9 mouse cellular contexts compared by ENCODE assay signal in the genomic region with DNA sequence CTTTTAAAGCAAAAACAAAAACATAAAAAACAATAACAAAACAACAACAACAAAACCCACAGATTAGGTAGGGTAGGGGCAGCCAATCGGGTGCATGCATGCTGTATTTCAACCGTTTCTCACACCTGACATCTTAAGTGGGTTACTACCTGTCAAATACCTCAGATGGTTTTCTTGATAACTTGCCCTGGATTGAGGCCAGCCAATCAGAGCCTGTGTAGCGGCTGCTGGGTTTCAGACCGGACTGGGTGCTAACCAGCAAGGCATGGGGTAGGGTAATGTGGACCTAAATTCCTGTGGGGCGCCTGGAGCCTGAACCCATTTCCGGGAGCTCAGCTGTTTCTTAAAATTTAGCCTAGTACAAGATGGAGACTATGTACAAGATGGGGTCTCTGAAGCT. TPM values are rescaled to one million over a fixed set of nuclear protein-coding genes. Genes with fewer than 3 reads are reported as not detected.
DNase-seq lines count a peak whose midpoint lies in the region; ATAC-seq and TF ChIP-seq lines count a peak whose summit lies in the region.
"Had no signal": no experiment of that assay in that cellular context is flagged by ENCODE, and none has a peak within 500 bp of the region (broad histone marks: within the 10 kb centered on the region; RNA-seq: fewer than 3 reads in every experiment).

No protein-coding gene starts in this region.

- DNase-seq in heart, postnatal 14 days = no peak
- no peak for DNase-seq in hindbrain, postnatal 0 days (ENCODE audit: low spot score)
- DNase-seq in lung, postnatal 14 days = peak; percentile 33
- DNase-seq in spleen, postnatal 4 days (ENCODE audit: low spot score in 2 of 2) = no peak

- no peak for ATAC-seq in heart, embryonic 11.5 days (replicated peaks; ENCODE audit: insufficient number of reproducible peaks, low FRiP score, low TSS enrichment)
- no peak for ATAC-seq in hindbrain, postnatal 0 days
- ATAC-seq in activated CD4-positive, CD25-positive, alpha-beta regulatory T cell, adult 4 months = no peak
- ATAC-seq in megakaryocyte, adult 5-6 weeks (ENCODE audit: poor library complexity, severe bottlenecking) = no peak

- TF ChIP-seq POLR2A in ES-Bruce4 (IDR thresholded peaks at IDR 0.05; ENCODE audit: insufficient read depth, low read length) = no peak

- H3K27me3 ChIP-seq in heart, embryonic 11.5 days (ENCODE audit: control insufficient read depth, insufficient read depth, low read length) = peaks cover 24% of the 10 kb centered on the region
- H3K27me3 ChIP-seq in ES-Bruce4 (ENCODE audit: control insufficient read depth, insufficient read depth, low read length, poor library complexity, severe bottlenecking) = no peaks in the 10 kb centered on the region
- H3K27me3 ChIP-seq in hindbrain, postnatal 0 days (ENCODE audit: insufficient read depth, low read length) = no peaks in the 10 kb centered on the region

- H3K9me3 ChIP-seq in heart, embryonic 11.5 days (replicated peaks; ENCODE audit: control insufficient read depth, low read length) = no peaks in the 10 kb centered on the region
- no peaks in the 10 kb centered on the region for H3K9me3 ChIP-seq in ES-Bruce4 (replicated peaks; ENCODE audit: control insufficient read depth, insufficient read depth, low read length, poor library complexity, severe bottlenecking)
- no peaks in the 10 kb centered on the region for H3K9me3 ChIP-seq in hindbrain, postnatal 0 days (ENCODE audit: low read length)

- H3K4me2 ChIP-seq in heart, embryonic 11.5 days = peak overlapping the region; percentile 61
- H3K4me2 ChIP-seq in hindbrain, postnatal 0 days (ENCODE audit: low read depth, low read length) = peak overlapping the region; percentile 69

- intact Hi-C loops in heart, postnatal 14 days (cut with DNase I) = no loop called here

- no peaks in the 10 kb centered on the region for H3K36me3 ChIP-seq in heart, embryonic 11.5 days (ENCODE audit: control insufficient read depth, insufficient read depth, low read length)
- H3K36me3 ChIP-seq in ES-Bruce4 (ENCODE audit: control insufficient read depth, insufficient read depth, low read length, poor library complexity, severe bottlenecking) = no peaks in the 10 kb centered on the region
- no peaks in the 10 kb centered on the region for H3K36me3 ChIP-seq in hindbrain, postnatal 0 days (ENCODE audit: insufficient read depth, low read length)

- no peak overlapping the region for H3K9ac ChIP-seq in heart, embryonic 11.5 days (ENCODE audit: low read depth, low read length)
- H3K9ac ChIP-seq in ES-Bruce4 (ENCODE audit: low read depth, poor library complexity, severe bottlenecking) = no peak overlapping the region
- H3K9ac ChIP-seq in hindbrain, postnatal 0 days (replicated peaks; ENCODE audit: low read length) = no peak overlapping the region

- WGBS in heart, embryonic 11.5 days (ENCODE audit: insufficient replicate concordance) = 31% methylated on average over 6 of the region's 6 CpGs
- 33% methylated on average over 6 of the region's 6 CpGs for WGBS in hindbrain, postnatal 0 days

- TF ChIP-seq CTCF in ES-Bruce4 (IDR thresholded peaks at IDR 0.05; ENCODE audit: low read depth, low read length) = no peak
- TF ChIP-seq CTCF in hindbrain, postnatal 0 days (IDR thresholded peaks at IDR 0.05; ENCODE audit: low read depth) = no peak

- TF ChIP-seq EP300 in ES-Bruce4 (IDR thresholded peaks at IDR 0.05; ENCODE audit: insufficient read depth, low read depth, low read length) = no peak

- no peak overlapping the region; the same call in 1 of the 2 replicates for H3K4me3 ChIP-seq in heart, embryonic 11.5 days (ENCODE audit: low read depth, low read length)
- peak overlapping the region; percentile 26 for H3K4me3 ChIP-seq in ES-Bruce4 (ENCODE audit: low read depth, low read length)
- H3K4me3 ChIP-seq in hindbrain, postnatal 0 days (ENCODE audit: low read length) = peak overlapping the region; percentile 64; the same call in 1 of the 2 replicates

- no peak overlapping the region for H3K27ac ChIP-seq in heart, embryonic 11.5 days (ENCODE audit: low read depth, low read length)
- H3K27ac ChIP-seq in ES-Bruce4 (ENCODE audit: insufficient read depth, low read length) = no peak overlapping the region
- H3K27ac ChIP-seq in hindbrain, postnatal 0 days = no peak overlapping the region

- peaks cover 5% of the 10 kb centered on the region; the same call in 1 of the 2 replicates for H3K4me1 ChIP-seq in heart, embryonic 11.5 days (ENCODE audit: control insufficient read depth, insufficient read depth, low read length)
- H3K4me1 ChIP-seq in ES-Bruce4 (ENCODE audit: control insufficient read depth, insufficient read depth, low read length) = no peaks in the 10 kb centered on the region
- H3K4me1 ChIP-seq in hindbrain, postnatal 0 days (ENCODE audit: insufficient read depth, low read length) = no peaks in the 10 kb centered on the region; the same call in 1 of the 2 replicates

RNA-seq across cellular contexts. Expression of gene Zbtb8b, which starts 0.5 kb away (rescaled TPM):
- 5.5 and 5.8 TPM in 2 replicates for polyA plus RNA-seq in heart, embryonic 11.5 days (2014; fragmentation: Nextera tagmentation; extraction: Ambion mirVana)
- total RNA-seq in heart, postnatal 14 days (2021) = under 1 TPM; 0.29 to 0.32 TPM
- 4.2 and 4.8 TPM in 2 replicates for polyA plus RNA-seq in ES-Bruce4 (2011; ENCODE audit: insufficient read depth, insufficient read length, low read depth, missing spikeins)
- 9.7 and 15.3 TPM in 2 replicates for total RNA-seq in hindbrain, postnatal 0 days (2014; rRNA removed)
- 11.3 and 12.9 TPM in 2 replicates for polyA plus RNA-seq in hindbrain, postnatal 0 days (2015; fragmentation: Nextera tagmentation; extraction: Ambion mirVana)
- not detected for polyA plus RNA-seq in activated CD4-positive, CD25-positive, alpha-beta regulatory T cell, adult 4 months (2017; shearing (Covaris generic))
- total RNA-seq in megakaryocyte, adult 5-6 weeks (2015) = not detected in 2 replicates
- not detected in 2 replicates for total RNA-seq in megakaryocyte, adult 5-6 weeks (2017)

RNA-seq across cellular contexts. Expression of gene Bsdc1, which starts 20.2 kb away (rescaled TPM):
- 24.1 and 24.6 TPM in 2 replicates for polyA plus RNA-seq in heart, embryonic 11.5 days (2014; fragmentation: Nextera tagmentation; extraction: Ambion mirVana)
- 10 to 100 TPM; 39.6 to 43.9 TPM for total RNA-seq in heart, postnatal 14 days (2021)
- polyA plus RNA-seq in ES-Bruce4 (2011; ENCODE audit: insufficient read depth, insufficient read length, low read depth, missing spikeins) = 31.6 and 36.4 TPM in 2 replicates
- total RNA-seq in hindbrain, postnatal 0 days (2014; rRNA removed) = 55.2 and 60.6 TPM in 2 replicates
- polyA plus RNA-seq in hindbrain, postnatal 0 days (2015; fragmentation: Nextera tagmentation; extraction: Ambion mirVana) = 25.3 and 27.1 TPM in 2 replicates
- 10 to 100 TPM; 22.7 to 24.8 TPM for polyA plus RNA-seq in activated CD4-positive, CD25-positive, alpha-beta regulatory T cell, adult 4 months (2017; shearing (Covaris generic))
- total RNA-seq in megakaryocyte, adult 5-6 weeks (2015) = 24.3 and 24.9 TPM in 2 replicates
- total RNA-seq in megakaryocyte, adult 5-6 weeks (2017) = 28.5 and 35.8 TPM in 2 replicates

RNA-seq across cellular contexts. Expression of gene Tssk3, which starts 49.7 kb away (rescaled TPM):
- polyA plus RNA-seq in heart, embryonic 11.5 days (2014; fragmentation: Nextera tagmentation; extraction: Ambion mirVana) = not detected in 2 replicates
- total RNA-seq in heart, postnatal 14 days (2021) = not detected
- not detected in 2 replicates for polyA plus RNA-seq in ES-Bruce4 (2011; ENCODE audit: insufficient read depth, insufficient read length, low read depth, missing spikeins)
- not detected in 2 replicates for total RNA-seq in hindbrain, postnatal 0 days (2014; rRNA removed)
- polyA plus RNA-seq in hindbrain, postnatal 0 days (2015; fragmentation: Nextera tagmentation; extraction: Ambion mirVana) = 1.1 and 1.3 TPM in 2 replicates
- not detected for polyA plus RNA-seq in activated CD4-positive, CD25-positive, alpha-beta regulatory T cell, adult 4 months (2017; shearing (Covaris generic))
- not detected in 2 replicates for total RNA-seq in megakaryocyte, adult 5-6 weeks (2015)
- not detected in 2 replicates for total RNA-seq in megakaryocyte, adult 5-6 weeks (2017)
- total RNA-seq: heart, postnatal 4 days had no signal

RNA-seq across cellular contexts. Expression of gene Fam229a, which starts 49.8 kb away (rescaled TPM):
- polyA plus RNA-seq in heart, embryonic 11.5 days (2014; fragmentation: Nextera tagmentation; extraction: Ambion mirVana) = not detected in 2 replicates
- not detected for total RNA-seq in heart, postnatal 14 days (2021)
- polyA plus RNA-seq in ES-Bruce4 (2011; ENCODE audit: insufficient read depth, insufficient read length, low read depth, missing spikeins) = not detected in 2 replicates
- 3.9 TPM in 1 of 2 replicates, not detected in the other for total RNA-seq in hindbrain, postnatal 0 days (2014; rRNA removed)
- 3.0 and 3.1 TPM in 2 replicates for polyA plus RNA-seq in hindbrain, postnatal 0 days (2015; fragmentation: Nextera tagmentation; extraction: Ambion mirVana)
- polyA plus RNA-seq in activated CD4-positive, CD25-positive, alpha-beta regulatory T cell, adult 4 months (2017; shearing (Covaris generic)) = not detected
- total RNA-seq in megakaryocyte, adult 5-6 weeks (2015) = not detected in 2 replicates
- not detected in 2 replicates for total RNA-seq in megakaryocyte, adult 5-6 weeks (2017)
- total RNA-seq: heart, postnatal 4 days had no signal
